Mouse (Mus musculus): ENCODE data around the gene Dll1. TPM values are rescaled to one million over a fixed set of nuclear protein-coding genes. Genes with fewer than 3 reads are reported as not detected.

Gene Dll1
- polyA plus RNA-seq, 1 experiment from 2014 or later: 53.3 TPM

DNA sequence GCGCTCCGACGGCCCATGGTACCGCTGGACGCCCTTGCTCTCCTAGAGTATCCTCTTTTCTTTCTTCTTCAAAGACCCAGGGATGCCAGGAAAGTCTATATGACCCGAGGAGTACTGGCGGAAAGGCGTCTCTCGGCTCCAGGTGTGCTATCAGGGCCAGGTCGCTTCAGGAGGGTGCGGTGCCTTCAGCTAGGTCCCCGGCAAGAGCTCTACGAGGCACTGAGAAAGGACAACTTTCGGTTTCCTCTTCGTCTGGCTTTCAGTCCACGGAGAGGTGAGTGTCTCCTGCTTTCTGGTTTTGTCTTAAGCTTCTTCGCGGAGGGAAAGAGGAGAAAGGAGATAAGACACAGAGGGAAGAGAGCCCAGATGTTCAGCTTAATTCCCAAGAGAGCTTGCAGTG, 1.4 kb downstream of the Dll1 start:
- H3K36me3 ChIP-seq (replicated peaks): peaks cover 34% of the 10 kb centered on the region
- WGBS: 0% methylated on average over 18 of the region's 18 CpGs
- DNase-seq (ENCODE audit: extremely low spot score, low spot score): no peak
- H3K9me3 ChIP-seq: no peaks in the 10 kb centered on the region
- H3K4me1 ChIP-seq: peaks cover 98% of the 10 kb centered on the region
- H3K27ac ChIP-seq: peak overlapping the region; percentile 95
- H3K27me3 ChIP-seq (ENCODE audit: poor library complexity, severe bottlenecking): peaks cover 82% of the 10 kb centered on the region
- H3K4me3 ChIP-seq: peak overlapping the region; percentile 88

DNA sequence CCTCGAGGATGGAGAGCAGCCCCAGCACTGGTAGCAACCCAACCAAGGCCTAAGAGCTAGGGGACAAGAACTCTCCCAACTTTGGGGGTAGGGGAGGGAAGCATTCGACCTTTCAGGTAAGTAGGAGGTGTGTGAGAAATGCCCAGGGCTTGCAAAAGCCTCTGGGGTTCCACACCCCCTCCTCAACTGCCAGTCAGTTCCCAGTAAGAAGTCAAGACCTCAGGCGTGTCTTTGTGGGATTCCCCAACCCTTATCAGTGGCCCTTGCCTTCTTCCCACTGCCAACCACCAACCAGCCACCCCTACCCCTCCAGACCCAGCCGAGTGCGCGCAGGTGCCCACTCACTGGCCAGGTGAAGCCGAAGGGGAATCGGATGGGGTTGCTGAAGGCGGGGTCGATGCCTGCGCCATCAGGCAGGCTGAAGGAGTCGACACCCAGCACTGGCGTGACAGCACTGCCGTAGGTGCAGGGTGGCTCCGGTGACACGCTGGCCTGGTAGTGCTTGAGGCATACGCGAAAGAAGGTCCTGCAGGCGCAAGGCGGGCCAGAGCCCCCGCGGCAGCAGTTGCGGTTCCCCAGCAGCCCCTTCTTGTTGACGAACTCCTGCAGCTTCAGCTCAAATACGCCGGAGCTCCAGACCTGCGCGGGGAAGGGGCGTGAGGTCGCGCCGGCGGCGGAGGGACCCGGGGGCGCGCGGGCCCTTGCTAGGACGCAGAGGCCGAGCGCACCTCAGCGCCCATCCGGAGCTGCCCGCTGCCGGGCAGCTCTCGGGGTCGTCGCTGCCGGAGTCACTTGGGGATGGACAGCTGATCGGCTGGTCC, 2.1 kb downstream of the Dll1 start:
- H3K4me3 ChIP-seq: peak overlapping the region; percentile 88
- peak overlapping the region; percentile 95 for H3K27ac ChIP-seq
- no peak for DNase-seq (ENCODE audit: extremely low spot score, low spot score)
- peaks cover 79% of the 10 kb centered on the region for H3K27me3 ChIP-seq (ENCODE audit: poor library complexity, severe bottlenecking)
- WGBS: 1% methylated on average over 50 of the region's 50 CpGs
- peaks cover 41% of the 10 kb centered on the region for H3K36me3 ChIP-seq (replicated peaks)
- no peaks in the 10 kb centered on the region for H3K9me3 ChIP-seq
- H3K4me1 ChIP-seq: peaks cover 97% of the 10 kb centered on the region

- H3K36me3 ChIP-seq (replicated peaks): peaks cover 56% of the 10 kb centered on the region
- 60% methylated on average over 15 of the region's 15 CpGs for WGBS
- peak overlapping the region; percentile 88 for H3K4me3 ChIP-seq
- peaks cover 65% of the 10 kb centered on the region for H3K27me3 ChIP-seq (ENCODE audit: poor library complexity, severe bottlenecking)
- peak overlapping the region; percentile 95 for H3K27ac ChIP-seq
- H3K9me3 ChIP-seq: peaks cover 7% of the 10 kb centered on the region; the same call in 1 of the 2 replicates
- no peak for DNase-seq (ENCODE audit: extremely low spot score, low spot score)
- peaks cover 86% of the 10 kb centered on the region for H3K4me1 ChIP-seq
Measured at GRCm38 (mm10) chr17:15372931-15373652, 3.6 kb downstream of the Dll1 start.

GRCm38 (mm10) chr17:15371967-15372835, 4.5 kb downstream of the Dll1 start:
- Histone ChIP-seq H3K4me1 (peaks cover 77% of the 10 kb centered on the region), H3K4me3 (peak overlapping the region; percentile 88), H3K36me3 (replicated peaks) (peaks cover 64% of the 10 kb centered on the region), H3K9me3 (peaks cover 10% of the 10 kb centered on the region; the same call in 1 of the 2 replicates), H3K27me3 (ENCODE audit: poor library complexity, severe bottlenecking) (peaks cover 57% of the 10 kb centered on the region), H3K27ac (peak overlapping the region; percentile 95)
- no peak for DNase-seq (ENCODE audit: extremely low spot score, low spot score)
- 41% methylated on average over 17 of the region's 17 CpGs for WGBS

DNA sequence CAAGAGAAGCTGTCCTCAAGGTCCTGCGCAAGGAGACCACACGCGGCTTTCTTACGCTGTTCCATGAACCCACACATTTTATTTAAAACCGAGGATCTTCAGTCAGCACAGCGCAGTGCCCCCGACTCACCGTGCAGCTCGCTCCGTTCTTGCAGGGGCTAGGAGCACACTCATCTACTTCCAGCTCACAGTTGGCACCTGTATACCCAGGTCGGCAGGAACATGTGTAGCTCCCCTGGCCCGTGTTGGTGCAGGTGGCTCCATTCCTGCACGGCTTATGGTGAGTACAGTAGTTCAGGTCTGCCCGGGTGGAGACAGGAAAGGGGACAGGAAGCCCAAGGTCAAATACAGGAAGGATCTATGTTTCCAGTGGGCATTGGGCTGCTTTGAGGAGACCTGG, 6.3 kb downstream of the Dll1 start:
- peaks cover 39% of the 10 kb centered on the region for H3K27me3 ChIP-seq (ENCODE audit: poor library complexity, severe bottlenecking)
- DNase-seq (ENCODE audit: extremely low spot score, low spot score): no peak
- peaks cover 80% of the 10 kb centered on the region for H3K36me3 ChIP-seq (replicated peaks)
- 95% methylated on average over 14 of the region's 14 CpGs for WGBS
- H3K4me3 ChIP-seq: peak overlapping the region; percentile 88
- H3K9me3 ChIP-seq: peaks cover 10% of the 10 kb centered on the region; the same call in 1 of the 2 replicates
- no peak overlapping the region; the same call in 1 of the 2 replicates for H3K27ac ChIP-seq
- H3K4me1 ChIP-seq: peaks cover 67% of the 10 kb centered on the region

DNA sequence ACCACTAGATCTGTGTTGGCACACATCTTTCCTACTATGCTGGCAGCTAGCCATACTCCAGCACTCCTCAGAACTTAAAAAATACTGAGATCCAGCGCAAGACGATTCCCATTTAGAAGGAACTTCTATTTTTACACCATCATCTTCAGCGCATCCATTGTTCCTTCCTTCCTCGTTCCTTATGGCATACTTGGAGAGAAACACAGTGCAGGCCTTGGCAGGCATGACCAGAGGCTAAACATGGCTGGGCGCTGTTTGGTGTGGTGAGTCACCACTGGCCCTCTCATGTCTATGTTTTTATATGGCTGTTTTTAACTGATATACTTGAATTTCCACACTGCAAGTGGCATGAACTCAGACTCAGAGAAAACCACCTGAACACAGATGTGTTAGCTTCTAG, 11.0 kb downstream of the Dll1 start:
- no peak for DNase-seq (ENCODE audit: extremely low spot score, low spot score)
- Histone ChIP-seq H3K27ac (no peak overlapping the region), H3K36me3 (replicated peaks) (peaks cover 50% of the 10 kb centered on the region), H3K9me3 (peaks cover 10% of the 10 kb centered on the region; the same call in 1 of the 2 replicates), H3K4me3 (no peak overlapping the region), H3K4me1 (peaks cover 28% of the 10 kb centered on the region), H3K27me3 (ENCODE audit: poor library complexity, severe bottlenecking) (peaks cover 8% of the 10 kb centered on the region; the same call in 1 of the 2 replicates)
- 89% methylated on average over 5 of the region's 5 CpGs for whole genome bisulfite sequencing

DNA sequence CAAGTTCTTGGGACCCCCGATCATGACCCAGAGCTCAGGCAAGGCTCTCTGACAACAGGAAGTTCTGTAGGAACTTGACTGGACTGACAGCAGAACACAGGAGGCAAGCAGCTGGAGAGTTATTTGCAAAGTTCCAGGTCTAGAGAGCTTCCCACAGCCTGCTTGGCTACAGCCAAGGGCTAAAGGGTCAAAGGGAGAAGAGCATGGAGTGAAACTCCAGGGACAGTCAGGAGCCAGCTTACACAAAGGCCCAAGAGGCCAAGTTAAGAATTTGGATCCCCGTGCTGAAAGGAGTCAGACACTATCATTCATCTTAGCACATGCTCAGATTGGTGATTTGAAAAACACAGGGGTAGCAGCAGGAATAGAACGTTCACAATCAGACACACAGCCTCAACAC, 13.0 kb downstream of the Dll1 start:
- Histone ChIP-seq H3K27ac (no peak overlapping the region), H3K36me3 (replicated peaks) (peaks cover 30% of the 10 kb centered on the region), H3K27me3 (ENCODE audit: poor library complexity, severe bottlenecking) (no peaks in the 10 kb centered on the region), H3K9me3 (peaks cover 8% of the 10 kb centered on the region; the same call in 1 of the 2 replicates), H3K4me3 (no peak overlapping the region), H3K4me1 (peaks cover 16% of the 10 kb centered on the region)
- WGBS: 79% methylated on average over 3 of the region's 3 CpGs
- DNase-seq (ENCODE audit: extremely low spot score, low spot score): no peak

- Histone ChIP-seq H3K27ac (no peak overlapping the region), H3K27me3 (ENCODE audit: poor library complexity, severe bottlenecking) (no peaks in the 10 kb centered on the region), H3K36me3 (replicated peaks) (no peaks in the 10 kb centered on the region), H3K4me3 (no peak overlapping the region), H3K4me1 (no peaks in the 10 kb centered on the region), H3K9me3 (no peaks in the 10 kb centered on the region)
- 89% methylated on average over 3 of the region's 3 CpGs for WGBS
- DNase-seq (ENCODE audit: extremely low spot score, low spot score): no peak
Measured at GRCm38 (mm10) chr17:15357071-15357470, 19.6 kb downstream of the Dll1 start.

GRCm38 (mm10) chr17:15356526-15356925, 20.1 kb downstream of the Dll1 start:
- no peaks in the 10 kb centered on the region for H3K9me3 ChIP-seq
- no peaks in the 10 kb centered on the region for H3K27me3 ChIP-seq (ENCODE audit: poor library complexity, severe bottlenecking)
- H3K4me1 ChIP-seq: no peaks in the 10 kb centered on the region
- 95% methylated on average over 5 of the region's 5 CpGs for WGBS
- H3K27ac ChIP-seq: no peak overlapping the region
- H3K4me3 ChIP-seq: no peak overlapping the region
- DNase-seq (ENCODE audit: extremely low spot score, low spot score): no peak
- H3K36me3 ChIP-seq (replicated peaks): no peaks in the 10 kb centered on the region

GRCm38 (mm10) chr17:15355072-15355471, 21.6 kb downstream of the Dll1 start:
- Histone ChIP-seq H3K4me3 (no peak overlapping the region), H3K27me3 (ENCODE audit: poor library complexity, severe bottlenecking) (no peaks in the 10 kb centered on the region), H3K4me1 (no peaks in the 10 kb centered on the region), H3K27ac (no peak overlapping the region), H3K9me3 (no peaks in the 10 kb centered on the region), H3K36me3 (replicated peaks) (no peaks in the 10 kb centered on the region)
- DNase-seq (ENCODE audit: extremely low spot score, low spot score): no peak
- 92% methylated on average over 3 of the region's 3 CpGs for WGBS

DNA sequence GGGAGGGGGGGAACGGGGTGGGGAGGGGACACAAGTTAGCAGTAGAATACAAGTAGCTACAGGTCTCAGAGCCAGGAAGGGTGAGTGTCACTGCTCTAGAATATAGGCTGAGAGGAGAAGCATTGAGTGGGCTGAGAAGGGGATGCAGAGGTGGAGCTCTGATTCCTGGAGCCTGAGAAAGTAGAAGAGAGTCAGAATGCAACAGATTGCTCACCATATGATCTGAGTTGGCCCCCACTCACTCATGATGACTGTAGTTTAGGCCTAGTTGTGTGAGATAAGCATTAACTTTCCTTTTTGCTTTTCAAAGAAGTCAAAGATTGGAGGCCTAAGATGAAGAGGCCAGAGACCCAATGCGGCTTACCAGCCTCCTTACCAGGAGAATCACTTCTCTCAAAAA, 22.7 kb downstream of the Dll1 start:
- H3K27me3 ChIP-seq (ENCODE audit: poor library complexity, severe bottlenecking): no peaks in the 10 kb centered on the region
- no peaks in the 10 kb centered on the region for H3K4me1 ChIP-seq
- H3K36me3 ChIP-seq (replicated peaks): no peaks in the 10 kb centered on the region
- H3K27ac ChIP-seq: no peak overlapping the region
- no peak for DNase-seq (ENCODE audit: extremely low spot score, low spot score)
- 90% methylated on average over 2 of the region's 2 CpGs for WGBS
- H3K4me3 ChIP-seq: no peak overlapping the region
- H3K9me3 ChIP-seq: no peaks in the 10 kb centered on the region

DNA sequence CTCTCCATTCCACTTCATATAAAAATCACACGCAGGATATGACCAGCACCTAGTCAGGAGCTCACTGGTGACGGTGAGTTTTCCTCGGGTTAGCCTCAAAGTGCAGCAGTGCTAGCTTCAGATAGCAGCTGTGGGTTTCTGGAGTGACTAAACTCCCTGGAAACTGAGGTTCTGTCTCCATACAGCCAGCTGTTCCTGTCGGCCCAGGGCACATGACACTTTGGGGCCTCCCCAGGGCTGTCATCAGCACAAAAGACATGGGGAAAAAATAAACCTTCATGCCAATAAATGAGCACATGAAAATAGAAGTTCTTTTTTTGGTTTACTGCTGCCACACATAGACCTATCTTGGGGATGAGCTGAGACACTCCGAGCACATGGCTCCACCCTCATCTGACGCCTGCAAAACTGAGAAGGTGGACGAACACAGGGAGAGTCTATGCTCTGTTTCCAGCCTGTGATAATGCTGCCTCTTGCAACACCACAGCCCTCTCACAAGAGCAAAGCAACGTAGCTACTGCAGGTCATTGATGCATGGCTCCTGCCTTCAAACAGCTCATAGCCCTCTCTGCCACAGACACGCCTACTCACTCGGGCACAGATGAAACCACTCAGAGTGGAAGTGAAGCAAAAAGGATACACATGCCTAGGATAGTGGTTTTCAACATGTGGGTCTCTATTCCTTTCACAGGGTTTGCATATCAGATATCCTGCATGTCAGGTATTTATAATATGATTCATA, 23.6 kb downstream of the Dll1 start:
- no peaks in the 10 kb centered on the region for H3K9me3 ChIP-seq
- no peaks in the 10 kb centered on the region for H3K36me3 ChIP-seq (replicated peaks)
- H3K4me1 ChIP-seq: no peaks in the 10 kb centered on the region
- no peak overlapping the region for H3K4me3 ChIP-seq
- H3K27me3 ChIP-seq (ENCODE audit: poor library complexity, severe bottlenecking): no peaks in the 10 kb centered on the region
- 84% methylated on average over 10 of the region's 10 CpGs for WGBS
- H3K27ac ChIP-seq: no peak overlapping the region
- no peak for DNase-seq (ENCODE audit: extremely low spot score, low spot score)

Measured in forebrain, embryonic 10.5 days (tissue).